Mouse (Mus musculus) megakaryocyte progenitor cell, adult 5-6 weeks (primary cell): Measurements from ENCODE around the gene Crtam. TPM values are rescaled to one million over a fixed set of nuclear protein-coding genes. Genes with fewer than 3 reads are reported as not detected.

Experiments used
- ATAC-seq: replicated peaks from 2 replicates; pipeline ENCODE4 v1.8.0; 2016; ENCODE audit warnings: mild to moderate bottlenecking, moderate TSS enrichment, inconsistent platforms; ENCODE audit not compliant: poor library complexity
- total RNA-seq, 2 experiments: library from RNA; stranded (forward) in 1 of 2; stranded (reverse) in 1 of 2; fragments of 157-497, 149-512 nt in 1 of 2; fragments of 200-1000 nt in 1 of 2; gene quantifications; 2 replicates each; pipeline versions ENCODE4 v1.2.3 to v1.2.4; 2015 to 2017

Crtam gene
- total RNA-seq, 2 experiments from 2014 or later, result not detected

DNA sequence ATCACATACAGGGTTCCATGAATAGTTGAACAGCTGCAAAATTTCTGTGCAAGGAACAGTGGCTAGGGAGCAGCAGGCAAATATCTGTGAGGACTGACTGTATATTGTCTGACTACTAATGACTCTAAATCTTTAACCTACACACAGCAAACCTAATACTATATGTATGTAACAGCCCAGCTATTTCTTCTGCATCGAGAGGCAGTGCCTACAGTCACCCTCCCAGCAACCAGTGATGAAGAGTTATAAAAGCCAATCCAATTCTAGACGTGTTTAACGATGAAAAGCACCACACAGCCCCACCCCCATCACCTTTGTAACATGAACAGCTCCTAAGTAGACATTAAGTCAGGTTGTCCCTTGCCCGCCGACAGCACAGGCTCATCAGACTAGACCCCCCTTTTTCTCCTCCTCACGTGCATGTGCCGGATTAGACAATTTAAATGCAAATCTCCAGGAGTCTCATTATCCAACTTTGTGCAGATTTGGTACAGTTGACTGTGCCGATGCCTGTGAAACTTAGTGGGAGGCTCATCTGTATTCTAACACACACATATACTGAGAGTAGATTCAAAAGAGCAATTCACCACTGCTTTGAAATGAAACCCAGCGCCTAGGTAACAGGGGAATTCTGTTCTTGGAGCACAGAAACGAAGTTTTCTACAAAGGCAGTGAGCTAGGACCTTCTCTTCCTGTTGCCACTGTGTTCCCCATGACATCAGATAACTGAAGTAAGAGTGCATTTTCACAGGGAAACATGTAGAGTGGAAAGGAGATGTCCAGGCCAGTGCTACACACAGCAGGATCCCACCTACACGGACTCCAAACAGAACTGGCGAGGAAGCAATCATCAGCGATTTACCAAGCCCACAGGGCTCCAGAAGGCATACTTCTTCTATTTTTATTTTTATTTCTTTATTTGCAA is 7.3 kb upstream of the Crtam start:
- ATAC-seq, result no peak

- ATAC-seq, result no peak
Observed at GRCm38 (mm10) chr9:41007785-41008184, 3.4 kb upstream of the Crtam start.

- no peak for ATAC-seq
Observed at GRCm38 (mm10) chr9:40997116-40997779, 7.2 kb downstream of the Crtam start.

DNA sequence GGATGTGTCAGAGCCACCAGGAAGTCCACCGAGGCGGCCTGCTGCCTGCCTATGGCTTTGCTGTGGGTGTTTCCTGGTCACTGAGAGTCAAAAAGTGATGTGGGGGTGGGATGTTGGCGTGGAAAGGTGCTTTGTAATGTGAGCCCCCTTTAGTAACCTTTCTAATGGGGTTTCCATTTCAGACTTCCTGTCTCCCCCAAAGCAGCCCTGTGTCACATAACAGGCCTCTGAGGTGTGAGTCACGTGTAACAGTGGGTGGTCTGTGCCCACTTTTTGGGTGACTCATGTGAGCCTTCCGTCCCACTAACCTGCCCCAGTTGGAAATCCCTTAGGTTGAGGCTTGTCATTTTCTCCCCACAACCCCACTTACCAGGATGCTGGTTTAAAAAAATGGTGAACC is 10.4 kb downstream of the Crtam start:
- no peak for ATAC-seq

DNA sequence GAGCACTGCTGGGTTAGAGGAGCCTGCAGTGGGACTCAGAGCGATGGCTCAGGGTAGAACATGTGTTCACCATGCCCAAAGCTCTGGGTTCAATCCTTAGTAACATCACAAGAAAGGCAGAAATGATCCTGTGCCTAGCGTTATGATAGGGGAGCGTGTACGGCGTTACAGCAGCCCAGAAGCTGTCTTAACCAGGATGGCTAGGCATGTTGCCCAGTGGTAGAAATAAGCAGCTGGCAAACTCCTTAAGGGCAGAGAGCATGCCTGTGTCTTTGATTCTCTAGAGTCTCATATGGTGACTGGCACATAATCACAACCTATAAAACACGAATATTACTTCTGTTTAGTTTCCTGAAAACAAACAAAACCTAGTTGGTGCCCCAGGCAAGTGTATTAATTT is 12.9 kb downstream of the Crtam start:
- no peak for ATAC-seq

- peak; percentile 65 for ATAC-seq
Observed at GRCm38 (mm10) chr9:40989940-40990588, 14.4 kb downstream of the Crtam start.

GRCm38 (mm10) chr9:40984313-40984712 is 20.1 kb downstream of the Crtam start:
- no peak for ATAC-seq

GRCm38 (mm10) chr9:40983758-40984157 is 20.7 kb downstream of the Crtam start:
- no peak for ATAC-seq

GRCm38 (mm10) chr9:40982480-40982879 is 21.9 kb downstream of the Crtam start:
- peak; percentile 50; the same call in 1 of the 2 replicates for ATAC-seq

GRCm38 (mm10) chr9:40974042-40974801 is 30.2 kb downstream of the Crtam start:
- ATAC-seq, result peak; percentile 68

- ATAC-seq, result no peak
Observed at GRCm38 (mm10) chr9:40964418-40964714, 40.1 kb downstream of the Crtam start.

DNA sequence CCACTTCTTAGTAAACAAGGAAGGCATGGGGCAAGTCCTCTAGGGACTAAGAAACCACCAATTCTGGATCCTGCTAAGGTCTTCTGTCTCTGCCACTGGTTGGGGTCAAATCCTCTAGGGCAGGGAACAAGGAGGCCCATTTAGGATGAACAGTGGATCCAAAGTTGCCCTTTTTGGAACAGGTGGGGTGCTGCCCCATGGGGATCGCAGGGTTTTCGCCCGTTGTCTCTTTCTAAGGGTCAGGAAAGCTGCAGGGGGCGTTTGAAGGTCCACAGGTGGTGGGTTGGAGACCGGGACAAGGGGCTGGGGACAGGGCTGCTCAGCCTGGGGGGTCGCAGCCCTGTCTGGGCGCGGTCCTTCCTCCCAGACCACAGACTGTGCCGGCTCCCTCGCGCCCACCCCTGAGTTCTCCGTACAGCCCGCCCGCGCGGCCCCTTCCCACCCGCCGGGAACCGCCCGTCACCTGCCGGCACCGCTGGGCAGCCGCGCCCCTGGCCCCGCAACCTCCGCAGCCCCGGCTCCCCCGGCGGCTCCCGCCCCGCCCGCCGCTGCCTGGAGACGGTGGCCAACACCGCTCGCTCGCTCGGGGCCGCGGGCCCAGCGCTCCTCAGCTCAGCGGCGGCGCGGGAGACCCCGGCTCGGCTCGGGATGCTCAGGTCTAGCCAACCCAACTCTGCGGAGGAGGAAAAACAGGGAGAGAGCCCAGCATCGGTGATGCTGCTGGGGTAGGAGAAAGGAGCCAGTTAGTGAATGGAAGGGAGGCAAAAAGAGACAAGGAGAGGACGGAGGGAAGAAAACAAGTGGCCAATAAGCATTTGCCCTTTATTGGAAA is 40.6 kb downstream of the Crtam start, which contains the start of gene Jhy:
Gene Jhy (minus strand): TSS at position 533 of the 832 bp plus-strand sequence.
- ATAC-seq, result no peak

GRCm38 (mm10) chr9:40961401-40961800 is 43.0 kb downstream of the Crtam start:
- ATAC-seq, result no peak

- ATAC-seq, result no peak
Observed at GRCm38 (mm10) chr9:40949039-40949615, 55.3 kb downstream of the Crtam start.

DNA sequence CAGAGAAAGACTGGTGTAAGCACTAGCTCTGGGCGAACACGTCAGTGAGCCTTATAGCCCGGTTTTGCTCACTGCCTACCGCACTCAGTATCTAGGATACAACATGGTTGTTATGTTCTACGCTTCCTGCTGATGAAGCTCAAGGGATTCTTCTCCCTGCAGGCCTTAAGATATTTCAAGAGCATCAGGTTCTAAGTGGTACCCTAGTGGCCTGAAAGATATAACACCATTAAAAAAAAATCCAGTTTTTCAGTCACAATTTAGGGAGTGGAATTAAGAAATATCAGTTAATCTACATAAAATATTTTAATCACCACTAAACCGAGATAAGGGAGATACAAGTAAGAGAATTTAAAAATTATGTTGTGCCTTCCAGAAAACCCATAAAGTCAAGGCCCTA is 56.0 kb downstream of the Crtam start:
- no peak for ATAC-seq

DNA sequence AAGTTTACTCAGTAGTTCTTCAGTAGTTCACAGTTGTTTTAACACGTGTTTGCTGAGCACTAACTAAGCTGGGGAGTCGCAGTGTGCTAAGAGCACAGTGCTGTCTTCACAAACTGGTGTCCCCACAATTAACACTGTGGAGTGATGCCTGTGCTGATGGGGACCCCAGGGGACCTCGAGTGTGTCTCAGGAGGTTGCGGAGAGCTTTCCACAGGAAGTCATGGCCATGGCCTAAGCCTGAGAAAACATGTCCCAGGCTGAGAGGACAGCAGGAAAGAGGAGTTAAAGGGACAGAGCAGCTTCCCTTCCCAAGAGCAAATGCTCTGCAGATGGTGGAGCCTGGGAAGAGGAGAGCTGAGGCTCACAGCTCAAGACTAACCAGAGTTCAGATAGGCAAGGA is 57.3 kb downstream of the Crtam start:
- no peak for ATAC-seq

DNA sequence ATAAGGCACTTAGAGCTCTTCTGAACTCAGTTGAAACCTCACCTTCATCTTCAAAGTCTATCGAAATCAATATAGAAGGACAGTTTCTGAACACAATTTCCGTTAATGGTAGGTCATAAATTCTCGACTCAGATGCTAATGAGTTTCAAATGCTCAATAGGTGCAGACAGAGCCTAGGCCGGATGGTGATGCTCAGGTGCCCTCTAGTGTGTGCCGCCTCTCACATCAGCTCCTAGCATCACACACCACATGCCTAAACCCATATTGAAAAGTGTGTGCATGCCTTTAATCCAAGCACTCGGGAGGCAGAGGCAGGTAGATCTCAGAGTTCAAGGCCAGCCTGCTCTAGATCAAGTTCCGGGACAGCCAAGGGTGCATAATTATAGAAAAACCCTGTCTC is 67.0 kb downstream of the Crtam start:
- no peak for ATAC-seq

DNA sequence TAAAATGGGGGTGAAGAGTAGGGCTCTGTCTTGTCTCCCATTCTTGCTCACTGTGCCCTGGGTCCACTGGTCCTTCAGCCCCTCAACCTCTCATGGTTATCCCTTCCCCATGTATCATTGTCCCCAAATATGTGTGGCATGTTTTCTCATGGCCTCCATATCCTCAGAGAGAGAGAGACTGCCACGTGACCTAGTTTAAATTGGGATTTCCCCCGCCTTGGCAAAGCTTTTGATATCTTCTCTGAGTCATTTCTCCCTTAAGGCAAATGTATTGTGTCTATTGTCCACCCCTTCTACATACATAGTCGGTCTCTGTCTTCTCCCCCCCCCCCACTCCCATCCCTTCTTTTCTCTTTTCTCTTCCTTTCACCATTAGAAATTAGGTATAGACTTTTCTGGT is 71.1 kb downstream of the Crtam start:
- ATAC-seq, result no peak

DNA sequence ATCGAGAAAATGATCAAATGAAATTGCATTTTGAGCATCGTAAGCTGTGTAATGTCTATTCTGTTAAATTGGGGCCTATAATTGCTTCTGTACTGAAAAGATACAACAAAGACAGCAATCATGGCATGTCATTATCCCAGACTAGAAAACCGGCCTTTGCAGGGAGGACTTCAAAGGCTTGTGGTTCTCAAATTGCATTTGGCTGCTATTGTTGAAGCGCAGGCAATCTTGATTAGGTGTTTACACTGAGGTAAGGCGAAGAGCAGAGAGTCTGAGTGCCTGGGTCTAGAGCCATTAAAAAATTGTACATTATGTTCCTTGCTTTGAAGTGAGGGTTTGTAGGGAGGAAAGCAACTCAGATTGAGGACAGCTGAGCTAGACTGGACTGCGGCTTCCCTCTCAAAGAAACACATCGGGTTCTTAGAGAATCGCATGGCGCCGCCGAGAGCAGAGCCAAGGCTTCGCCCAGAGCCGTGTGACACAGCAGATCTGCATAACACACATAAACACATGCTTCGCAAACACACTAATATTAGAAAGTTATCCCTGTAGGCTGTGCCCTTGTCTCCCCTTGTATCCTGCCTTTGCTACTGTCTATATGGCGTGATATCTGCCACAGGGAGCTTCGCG is 77.0 kb downstream of the Crtam start:
- ATAC-seq, result no peak
